Mouse (Mus musculus): ENCODE measurements around the gene Naif1.
A peak's percentile ranks its signal among the peaks of the same experiment; 100 is the strongest.

Naif1 gene

DNA sequence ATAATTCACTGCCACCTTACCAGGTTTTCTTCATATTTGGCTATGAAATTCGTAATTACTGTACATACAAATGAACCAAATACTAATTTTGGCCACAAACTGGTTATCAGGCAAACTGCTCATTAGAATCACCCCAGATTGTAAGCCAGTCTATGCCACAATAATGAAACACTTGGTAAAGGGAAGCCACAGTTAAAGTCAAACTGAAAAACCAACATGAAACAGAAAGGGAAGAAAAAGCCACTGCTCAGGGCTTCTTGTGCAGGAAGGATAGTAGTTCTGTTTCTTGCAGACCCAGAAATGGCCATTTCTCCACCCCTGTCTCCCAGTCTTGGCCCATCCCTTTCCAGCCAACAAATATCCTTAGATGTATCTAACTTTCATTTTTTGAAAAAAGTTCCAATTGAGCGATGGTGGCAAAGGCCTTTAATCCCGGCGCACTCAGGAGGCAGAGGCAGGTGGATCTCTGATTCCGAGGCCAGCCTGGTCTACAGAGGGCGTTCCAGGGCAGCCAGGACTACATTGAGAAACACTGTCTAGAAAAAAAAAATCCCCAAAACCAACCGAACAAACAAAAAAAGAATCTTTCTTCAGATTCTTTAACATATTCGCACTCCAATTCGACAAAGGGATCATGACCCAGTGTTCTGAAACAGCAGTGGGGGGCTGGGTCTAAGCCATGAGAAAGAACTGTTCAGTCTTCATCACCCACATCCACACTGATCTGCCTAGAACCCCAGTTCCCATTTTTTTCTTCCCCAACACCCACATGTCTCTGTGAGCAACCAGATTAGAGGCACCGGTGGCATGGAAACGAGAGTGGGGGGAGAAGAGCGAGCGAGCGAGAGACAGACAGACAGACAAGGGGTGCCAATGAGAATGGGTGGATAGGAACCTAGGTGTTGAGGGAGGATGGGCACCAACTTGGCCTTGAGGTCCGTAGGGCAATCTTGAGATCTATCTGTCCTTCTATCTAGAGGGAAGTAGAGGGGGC, at the start of gene Naif1:
Naif1 (plus strand) TSS at position 697 of the 994 bp plus-strand sequence.
- no peak for DNase-seq (ENCODE audit: low read depth, low spot score)

DNA sequence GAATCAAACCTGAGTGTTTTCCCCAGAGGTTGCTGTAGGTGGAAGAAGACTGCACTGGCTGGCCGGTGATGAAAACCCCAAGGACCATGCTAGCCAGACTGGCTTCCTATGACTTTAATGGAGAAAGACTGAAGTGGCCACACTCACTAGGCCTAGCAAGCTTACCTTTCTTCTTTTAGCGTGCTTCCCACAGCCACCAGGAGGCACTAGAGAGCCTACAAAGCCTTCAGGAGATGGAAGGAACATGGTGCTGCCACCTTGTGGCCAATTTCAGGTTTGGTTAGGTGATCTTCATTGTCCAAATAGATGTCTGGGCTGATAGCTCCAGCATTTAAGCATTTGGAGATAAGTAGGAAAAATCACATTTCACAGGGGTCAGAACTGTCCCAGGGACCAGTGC, 45.6 kb upstream of the Naif1 start:
- peak; percentile 96 for DNase-seq (ENCODE audit: low read depth, low spot score)

- no peak for DNase-seq (ENCODE audit: low read depth, low spot score)
Measured at GRCm38 (mm10) chr2:32407144-32407824, 43.0 kb upstream of the Naif1 start.

GRCm38 (mm10) chr2:32408429-32409424, 41.5 kb upstream of the Naif1 start:
- DNase-seq (ENCODE audit: low read depth, low spot score) = no peak

DNA sequence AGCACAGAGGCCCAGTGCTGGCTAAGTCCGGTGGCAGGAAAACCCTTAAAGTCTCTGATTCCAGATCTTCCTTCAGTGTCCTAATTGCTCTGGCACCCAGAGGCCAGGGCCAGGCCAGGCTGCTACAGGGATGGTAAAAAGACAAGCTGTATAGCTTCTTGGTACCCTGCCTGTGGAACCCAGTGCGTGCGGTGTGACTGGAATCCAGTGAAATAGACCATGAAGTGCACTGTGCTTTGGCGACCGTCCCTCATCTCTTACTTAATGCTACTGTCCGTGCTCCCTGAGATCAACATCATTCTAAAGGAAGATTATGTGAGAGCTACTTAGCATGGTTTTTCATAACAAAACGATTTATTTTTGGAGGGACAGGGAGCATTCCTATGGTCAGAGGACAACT, 38.9 kb upstream of the Naif1 start:
- no peak for DNase-seq (ENCODE audit: low read depth, low spot score)

GRCm38 (mm10) chr2:32412742-32413531, 37.3 kb upstream of the Naif1 start:
- no peak for DNase-seq (ENCODE audit: low read depth, low spot score)

- no peak for DNase-seq (ENCODE audit: low read depth, low spot score)
Measured at GRCm38 (mm10) chr2:32413936-32414335, 36.3 kb upstream of the Naif1 start.

DNA sequence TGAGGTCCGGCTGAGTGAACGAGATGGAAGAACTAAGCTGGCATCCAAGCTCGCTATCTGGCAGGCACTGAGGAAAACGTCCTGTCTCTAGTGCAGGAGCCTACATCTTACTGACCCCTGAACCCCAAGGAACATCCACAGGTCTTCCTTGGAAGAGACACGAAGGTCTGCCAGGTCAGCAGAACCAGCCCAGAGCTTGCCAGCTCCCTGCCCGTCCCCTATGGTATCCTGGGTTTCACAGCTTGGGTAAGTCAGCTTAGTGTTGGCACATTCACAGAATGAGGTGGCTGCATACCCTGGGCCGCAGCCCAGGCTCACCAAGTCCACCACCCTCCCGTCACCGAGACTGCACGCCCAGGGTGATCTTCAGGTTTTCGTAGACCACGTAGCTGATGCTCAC, 34.5 kb upstream of the Naif1 start:
- DNase-seq (ENCODE audit: low read depth, low spot score) = no peak

DNA sequence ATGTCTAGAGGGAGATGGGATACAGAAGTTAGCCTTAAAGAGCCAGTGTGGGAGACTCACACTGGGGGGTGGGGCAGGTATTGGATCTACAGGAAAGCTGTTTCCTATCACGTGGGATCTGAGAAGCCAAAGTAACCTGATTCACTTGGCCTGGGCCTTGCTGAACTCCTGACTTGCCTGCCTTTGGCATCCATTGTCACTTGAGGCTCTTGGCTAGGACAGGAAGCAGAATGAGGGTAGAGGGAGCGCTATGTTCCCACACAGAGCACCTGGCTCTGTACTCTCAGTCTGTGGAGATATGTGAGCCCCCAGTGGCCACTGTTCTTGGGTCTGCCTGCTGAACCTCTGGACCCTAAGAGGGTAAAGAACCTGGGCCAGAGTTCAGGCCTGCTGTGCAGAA, 33.7 kb upstream of the Naif1 start:
- DNase-seq (ENCODE audit: low read depth, low spot score) = no peak

DNA sequence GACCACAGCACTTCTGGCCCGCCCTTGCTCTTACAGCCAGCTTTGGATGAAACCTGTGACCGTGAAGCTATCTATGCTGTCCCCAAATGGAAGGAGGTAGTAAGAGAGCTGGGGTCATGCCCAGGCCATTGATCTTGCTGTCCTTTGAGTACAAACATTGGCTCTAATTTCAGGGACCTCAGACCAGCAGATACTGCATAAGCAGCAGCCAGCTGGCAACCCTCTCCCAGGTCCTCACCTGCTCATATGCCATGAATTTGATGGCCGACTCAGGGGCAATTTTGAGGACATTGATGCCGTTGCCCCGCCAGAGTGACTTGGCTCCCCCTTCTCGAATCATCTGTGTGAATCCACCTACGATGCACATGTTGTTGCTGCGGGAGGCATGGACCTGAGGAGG, 32.8 kb upstream of the Naif1 start:
- DNase-seq (ENCODE audit: low read depth, low spot score) = no peak

DNA sequence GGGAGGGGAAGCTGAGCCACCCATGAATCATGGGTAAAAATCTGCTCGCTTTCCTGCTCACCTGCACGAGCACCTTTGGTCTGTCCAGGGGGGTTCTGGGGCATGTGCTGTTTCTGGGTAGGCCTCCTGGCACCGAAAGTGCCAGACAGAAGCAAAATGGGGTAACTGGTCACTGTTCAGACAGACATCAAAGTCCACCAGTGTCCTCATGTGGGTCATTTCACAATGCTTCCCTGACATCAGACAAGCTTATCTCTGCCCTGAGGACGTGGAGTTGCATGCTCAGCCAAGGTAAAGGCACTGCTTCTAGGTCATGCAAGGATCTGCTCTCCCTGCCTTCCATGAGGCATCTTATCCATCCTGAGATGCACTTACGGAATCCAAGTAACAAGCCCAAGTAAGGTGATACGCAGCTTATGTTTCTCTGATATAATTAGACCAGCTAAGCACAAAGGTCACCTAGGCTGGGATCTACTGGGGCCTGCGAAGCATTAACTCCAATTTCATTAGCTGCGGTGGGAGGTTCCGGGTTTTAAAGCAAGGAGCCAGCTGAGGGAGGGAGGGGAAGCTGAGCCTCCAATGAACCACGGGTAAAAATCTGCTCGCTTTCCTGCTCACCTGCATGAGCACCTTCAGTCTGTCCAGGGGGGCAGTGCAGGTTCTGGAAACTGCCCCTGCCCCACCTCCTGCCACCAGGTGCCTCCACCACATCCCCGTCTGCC, 31.7 kb upstream of the Naif1 start:
- peak; percentile 77 for DNase-seq (ENCODE audit: low read depth, low spot score)

DNA sequence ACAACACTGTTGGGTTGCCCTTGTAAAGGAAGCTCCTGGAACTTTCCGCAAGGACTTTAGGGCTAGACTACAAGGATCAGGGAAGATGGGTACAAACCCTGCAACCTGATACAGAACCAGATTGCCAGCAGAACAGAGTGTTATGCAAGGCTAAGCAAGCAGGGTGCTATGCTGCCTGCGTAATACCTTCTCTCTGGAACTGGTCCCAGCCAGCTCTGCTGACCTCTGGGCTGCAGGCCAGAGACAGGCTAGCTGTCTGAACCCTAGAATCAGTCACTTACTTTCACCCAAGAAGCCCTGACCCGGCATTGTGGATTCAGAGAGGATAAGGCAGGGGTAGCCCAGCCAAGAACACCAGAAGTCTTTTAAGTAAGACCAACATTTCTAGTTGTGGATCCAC, 30.9 kb upstream of the Naif1 start:
- no peak for DNase-seq (ENCODE audit: low read depth, low spot score)

DNA sequence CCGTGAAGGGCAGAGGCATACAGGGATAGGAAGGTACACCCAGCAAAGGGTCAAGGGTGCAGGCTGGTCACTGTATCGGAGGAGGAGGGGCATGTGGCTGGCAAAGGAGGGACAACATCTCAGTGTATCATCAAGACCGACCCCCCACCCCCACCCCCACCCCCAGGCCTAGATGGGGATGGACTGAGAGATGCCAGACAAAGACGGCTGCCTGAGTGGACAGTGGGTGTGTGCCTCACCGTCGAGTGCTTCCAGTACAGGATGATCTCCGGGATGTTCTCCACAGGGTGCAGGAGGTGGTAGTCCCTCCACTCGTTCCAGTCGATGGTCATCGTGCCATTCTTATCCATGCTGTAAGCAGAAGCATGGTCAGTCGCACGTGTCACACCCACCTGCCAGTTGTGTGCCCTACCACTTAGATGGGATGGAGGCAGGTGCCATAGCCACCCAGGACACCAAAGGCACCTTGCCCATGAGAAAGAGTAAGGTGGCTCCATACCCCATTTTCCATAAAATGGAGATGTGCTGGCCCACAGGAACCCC, 30.1 kb upstream of the Naif1 start:
- DNase-seq (ENCODE audit: low read depth, low spot score) = no peak

DNA sequence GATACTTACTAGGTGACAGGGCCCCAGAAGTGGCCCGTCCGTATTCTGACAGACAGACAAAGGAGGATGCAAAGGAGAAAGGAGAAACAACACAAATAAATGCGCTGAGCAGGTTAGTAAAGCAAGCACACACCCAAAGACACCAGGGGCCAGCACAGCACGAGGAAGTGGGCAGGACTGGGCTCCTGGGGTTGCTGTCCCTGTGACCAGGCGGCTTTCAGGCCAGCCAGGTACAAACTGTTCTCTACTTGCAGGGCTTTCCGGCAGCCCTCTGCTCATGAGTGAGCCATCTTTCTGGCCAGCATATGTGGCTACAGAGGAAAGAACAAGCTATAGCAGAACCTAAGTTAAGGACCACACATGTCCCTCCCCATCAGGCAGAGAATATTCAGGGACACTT, 29.6 kb upstream of the Naif1 start:
- no peak for DNase-seq (ENCODE audit: low read depth, low spot score)

DNA sequence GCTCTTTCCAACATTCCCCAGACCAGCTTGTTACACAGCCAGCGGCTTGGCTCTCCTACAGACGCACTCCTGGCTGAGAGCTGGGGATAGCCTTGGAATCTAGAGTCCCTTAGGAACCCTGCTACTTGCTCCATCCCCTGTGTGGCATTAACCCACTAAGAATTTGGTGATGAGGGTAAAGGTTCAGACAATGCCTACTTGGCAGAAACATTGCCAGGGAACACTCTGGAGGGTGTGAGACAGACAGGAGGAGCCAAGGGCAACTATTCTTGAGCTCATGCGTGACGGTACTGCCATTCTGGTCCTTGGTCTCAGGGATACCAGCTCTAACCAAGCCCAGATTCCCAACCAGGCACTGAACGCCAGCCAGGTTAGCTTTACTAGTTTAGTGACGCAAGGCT, 28.4 kb upstream of the Naif1 start:
- DNase-seq (ENCODE audit: low read depth, low spot score) = no peak

- DNase-seq (ENCODE audit: low read depth, low spot score) = no peak
Measured at GRCm38 (mm10) chr2:32423481-32424331, 26.6 kb upstream of the Naif1 start.

DNA sequence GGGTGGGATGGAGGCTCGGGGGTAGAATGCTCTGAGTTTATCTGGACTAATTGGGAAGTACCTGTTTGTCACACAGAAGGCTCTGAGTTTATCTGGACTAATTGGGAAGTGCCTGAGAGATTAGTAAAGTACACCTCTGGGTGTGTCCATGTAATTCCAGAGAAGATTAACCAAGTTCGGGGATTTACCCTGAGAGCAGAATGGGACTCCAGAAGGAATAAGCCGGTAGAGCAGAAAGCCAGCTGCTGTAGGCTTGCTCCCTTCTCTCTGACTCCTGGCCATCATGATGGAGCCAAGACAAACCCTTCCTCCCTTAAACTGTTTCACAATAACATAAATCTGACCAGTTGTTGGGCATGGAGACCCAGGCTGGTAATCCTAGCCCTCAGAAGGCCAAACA, 25.5 kb upstream of the Naif1 start:
- no peak for DNase-seq (ENCODE audit: low read depth, low spot score)

DNA sequence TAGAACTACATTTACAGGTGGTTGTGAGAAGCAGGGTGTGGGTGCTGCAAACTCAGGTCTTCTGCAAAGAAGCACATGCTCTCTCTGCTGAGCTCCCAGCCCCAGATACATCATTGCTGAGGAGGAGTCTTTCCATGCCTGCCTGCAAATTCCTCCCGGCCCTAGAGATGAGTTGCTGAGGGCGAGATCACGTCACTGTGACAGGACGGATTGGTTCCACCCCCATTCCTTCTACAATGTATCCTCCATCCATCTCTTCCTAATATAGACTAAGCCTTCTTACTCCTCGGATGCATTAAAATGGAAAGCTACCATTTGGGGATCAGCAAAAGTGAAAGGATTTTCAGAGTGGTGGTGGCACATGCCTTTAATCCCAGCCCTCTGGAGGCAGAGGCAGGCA, 24.7 kb upstream of the Naif1 start:
- no peak for DNase-seq (ENCODE audit: low read depth, low spot score)

GRCm38 (mm10) chr2:32426141-32426540, 24.1 kb upstream of the Naif1 start:
- DNase-seq (ENCODE audit: low read depth, low spot score) = no peak

Data from retina, adult 2 months (tissue).